Mouse (Mus musculus): ENCODE measurements around the gene Gm10322.

The Gm10322 gene

DNA sequence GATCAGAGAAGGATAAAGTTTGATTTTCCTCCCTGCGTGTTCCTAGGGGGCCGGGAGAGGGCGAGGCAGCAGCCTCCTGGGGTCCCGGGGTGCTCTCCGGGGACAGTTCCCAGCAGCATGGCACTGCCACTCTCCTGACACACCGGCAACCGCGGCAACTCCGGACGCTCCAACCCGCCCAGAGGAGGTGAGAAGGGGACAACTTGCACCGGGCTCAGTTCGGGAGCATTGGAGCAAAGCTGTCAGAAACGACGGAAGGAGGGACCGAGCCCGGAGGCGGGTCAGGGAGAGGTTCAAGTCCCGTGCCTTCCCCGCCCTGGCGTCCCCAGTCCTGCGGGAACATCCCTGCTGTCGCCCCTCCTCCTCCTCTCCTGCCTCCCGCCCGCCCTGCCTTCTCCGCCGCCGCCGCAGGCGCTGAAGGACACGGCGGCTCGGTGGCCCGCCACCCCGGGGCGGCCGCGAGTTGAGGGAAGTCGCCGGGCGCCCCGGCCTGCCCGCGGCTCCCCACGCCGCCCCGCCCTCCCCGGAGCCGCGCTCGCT, at the start of gene Gm10322:
Gene Gm10322 (plus strand): TSS at position 83 of the 540 bp plus-strand sequence.
- DNase-seq (ENCODE audit: low read depth, low spot score) = no peak

DNA sequence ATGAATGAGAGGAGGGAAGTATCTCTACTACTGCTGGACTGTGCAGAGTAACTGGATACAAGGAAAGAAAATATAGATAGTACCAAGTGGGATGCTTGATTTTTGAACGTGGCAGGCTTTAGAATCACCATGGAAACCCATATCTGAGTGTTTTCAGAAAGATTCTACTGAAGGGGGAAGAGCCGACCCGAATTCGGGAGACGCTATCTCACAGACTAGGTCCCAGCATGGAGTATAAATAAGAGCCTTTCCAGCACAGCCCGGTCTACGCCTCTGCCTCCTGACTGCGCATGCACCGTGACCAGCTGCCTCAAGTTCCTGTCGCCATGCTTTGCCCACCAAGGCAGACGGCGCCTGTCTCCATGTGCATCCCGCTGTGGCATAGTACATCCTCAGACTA, 48.9 kb upstream of the Gm10322 start:
- no peak for DNase-seq (ENCODE audit: low read depth, low spot score)

DNA sequence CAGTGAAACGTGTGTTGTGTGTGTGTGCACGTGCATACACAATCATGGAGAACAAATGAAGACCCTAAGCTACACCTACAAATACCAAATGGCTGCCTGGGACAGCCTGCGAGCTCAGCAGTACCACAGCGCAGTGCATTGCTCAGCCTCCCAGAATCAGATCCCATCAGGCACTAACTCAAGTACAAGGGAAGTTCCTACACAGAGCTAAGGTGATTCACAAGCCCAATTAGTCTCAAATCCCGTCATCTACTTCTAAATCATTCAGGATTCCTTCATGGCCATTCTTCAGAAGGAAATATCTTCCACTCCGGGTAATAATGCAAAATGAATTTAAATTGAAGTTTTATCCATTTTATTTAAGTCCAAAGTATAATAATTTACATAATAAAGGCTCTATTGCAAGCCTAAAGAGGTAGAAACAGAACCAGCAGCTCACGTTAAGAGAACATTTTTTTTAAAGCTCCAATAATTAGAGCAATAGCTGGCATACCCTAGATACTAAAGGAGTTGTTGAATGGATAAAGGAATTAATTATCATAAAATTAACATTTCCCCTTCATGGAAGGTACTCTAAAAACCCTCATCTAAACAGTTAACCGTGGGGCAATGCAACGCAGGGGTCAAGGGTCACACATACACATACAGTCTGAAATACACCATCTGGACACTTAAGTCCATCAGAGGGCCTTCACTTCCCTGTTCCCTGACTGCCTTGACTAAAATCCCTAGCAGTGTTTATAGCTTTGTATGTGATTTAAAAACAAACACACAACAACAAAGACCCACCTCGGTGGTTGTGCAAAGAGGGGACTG, 47.0 kb upstream of the Gm10322 start:
- DNase-seq (ENCODE audit: low read depth, low spot score) = no peak

DNA sequence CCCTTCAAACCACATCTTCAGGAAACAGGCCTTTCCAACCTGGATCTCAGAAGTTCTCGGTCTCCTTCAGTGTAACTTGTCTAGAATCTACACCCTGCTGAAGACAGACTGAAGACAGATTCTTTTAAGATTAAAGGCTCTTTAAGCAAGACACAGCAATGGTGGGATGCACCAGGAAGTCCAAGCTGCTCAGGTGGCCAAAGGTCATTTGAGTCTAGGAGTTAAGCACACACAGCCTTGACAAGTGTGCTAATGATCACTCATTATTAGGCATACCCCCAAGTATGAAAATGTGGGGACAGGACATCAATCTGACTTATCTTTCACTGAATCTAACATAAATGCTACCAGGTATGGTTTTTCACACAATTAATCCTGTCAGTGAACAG, 46.4 kb upstream of the Gm10322 start:
- no peak for DNase-seq (ENCODE audit: low read depth, low spot score)

DNA sequence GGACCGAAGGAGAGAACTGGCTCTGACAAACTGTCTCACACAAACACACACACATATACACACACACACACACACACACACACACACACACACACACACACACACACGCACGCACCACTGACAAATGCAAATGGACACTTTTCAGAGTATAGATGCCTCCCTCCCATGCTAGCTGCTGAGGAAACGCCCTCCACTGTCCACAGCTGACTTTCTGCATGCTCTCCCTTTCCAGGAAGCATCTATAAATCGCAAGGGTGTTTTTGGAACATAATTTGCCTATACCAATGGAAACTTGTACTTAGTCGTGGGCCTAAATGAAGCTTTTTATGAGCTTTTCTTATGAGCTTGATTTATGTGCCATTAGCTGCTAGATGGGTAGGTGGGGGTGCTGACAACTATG, 45.5 kb upstream of the Gm10322 start:
- DNase-seq (ENCODE audit: low read depth, low spot score) = no peak

DNA sequence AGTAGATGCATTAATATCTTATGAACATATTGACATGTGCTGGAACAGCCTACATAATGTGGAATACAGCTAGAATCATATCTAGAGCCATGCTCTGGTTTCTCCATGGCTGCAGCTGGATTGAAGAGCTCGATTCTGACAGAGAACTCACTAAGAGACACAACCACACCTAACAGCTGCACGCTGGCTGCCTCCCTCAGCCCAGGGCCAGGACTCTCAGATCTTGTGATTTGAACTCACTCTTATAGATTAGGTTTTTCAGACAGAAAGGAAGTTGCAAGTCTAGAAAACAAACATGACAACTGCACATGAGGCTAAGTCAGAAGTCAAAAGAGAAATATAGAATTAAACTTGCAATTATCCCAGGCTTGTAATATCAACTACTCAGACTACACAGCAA, 45.1 kb upstream of the Gm10322 start:
- no peak for DNase-seq (ENCODE audit: low read depth, low spot score)

DNA sequence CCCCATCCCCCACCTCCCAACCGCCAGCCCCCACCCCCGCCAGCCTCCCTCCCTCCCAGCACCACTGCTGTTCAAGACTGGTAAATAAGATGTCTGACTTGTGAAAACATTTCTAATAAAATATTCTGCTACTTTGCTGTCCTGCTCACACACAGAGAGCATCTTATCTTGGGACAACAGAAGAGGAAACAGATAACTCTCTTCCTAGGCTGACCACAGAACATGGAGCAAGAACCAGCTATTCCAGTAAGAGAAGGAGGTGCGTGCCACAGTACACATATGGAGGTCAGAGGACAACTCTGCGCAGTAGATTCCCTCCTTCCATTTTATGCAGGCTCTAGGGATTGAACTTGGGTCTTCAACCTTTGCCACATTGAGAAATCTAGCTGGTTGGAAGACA, 44.6 kb upstream of the Gm10322 start:
- no peak for DNase-seq (ENCODE audit: low read depth, low spot score)

DNA sequence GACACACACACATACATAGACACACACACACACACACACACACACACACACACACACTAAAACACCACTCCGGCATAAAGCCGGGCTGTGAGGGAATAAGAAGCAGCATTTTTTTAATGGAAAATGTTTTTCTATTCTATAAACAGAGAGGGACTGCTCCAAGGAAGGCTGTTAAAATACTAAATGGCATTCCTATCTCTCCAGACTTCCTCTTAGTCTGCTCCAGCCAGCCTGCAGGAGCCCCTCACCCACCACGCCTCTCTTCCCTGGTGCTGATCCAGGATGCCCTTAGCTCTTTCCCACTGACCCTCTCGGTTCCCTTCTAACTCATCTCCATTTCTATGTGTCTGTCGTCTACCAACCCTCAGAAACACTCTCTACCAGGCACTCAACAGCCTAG, 43.9 kb upstream of the Gm10322 start:
- no peak for DNase-seq (ENCODE audit: low read depth, low spot score)

DNA sequence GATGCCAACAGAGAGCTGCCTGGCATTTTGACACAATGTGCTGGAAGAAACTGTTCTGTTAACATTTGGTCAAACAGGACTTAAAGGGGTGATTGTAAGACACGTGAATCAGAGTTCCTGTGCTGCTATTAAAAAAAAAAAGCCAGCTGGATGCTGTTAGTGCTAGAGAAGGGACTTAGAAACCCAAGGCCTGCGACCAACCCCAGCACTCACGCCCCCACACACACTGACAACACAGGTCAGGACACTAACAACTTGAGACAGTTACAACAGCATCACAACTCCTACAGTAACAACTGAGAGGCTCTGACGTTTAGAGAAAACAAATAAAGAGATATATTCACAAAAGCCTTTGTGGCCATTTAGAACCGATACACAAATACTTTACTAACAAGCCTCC, 39.6 kb upstream of the Gm10322 start:
- DNase-seq (ENCODE audit: low read depth, low spot score) = no peak

DNA sequence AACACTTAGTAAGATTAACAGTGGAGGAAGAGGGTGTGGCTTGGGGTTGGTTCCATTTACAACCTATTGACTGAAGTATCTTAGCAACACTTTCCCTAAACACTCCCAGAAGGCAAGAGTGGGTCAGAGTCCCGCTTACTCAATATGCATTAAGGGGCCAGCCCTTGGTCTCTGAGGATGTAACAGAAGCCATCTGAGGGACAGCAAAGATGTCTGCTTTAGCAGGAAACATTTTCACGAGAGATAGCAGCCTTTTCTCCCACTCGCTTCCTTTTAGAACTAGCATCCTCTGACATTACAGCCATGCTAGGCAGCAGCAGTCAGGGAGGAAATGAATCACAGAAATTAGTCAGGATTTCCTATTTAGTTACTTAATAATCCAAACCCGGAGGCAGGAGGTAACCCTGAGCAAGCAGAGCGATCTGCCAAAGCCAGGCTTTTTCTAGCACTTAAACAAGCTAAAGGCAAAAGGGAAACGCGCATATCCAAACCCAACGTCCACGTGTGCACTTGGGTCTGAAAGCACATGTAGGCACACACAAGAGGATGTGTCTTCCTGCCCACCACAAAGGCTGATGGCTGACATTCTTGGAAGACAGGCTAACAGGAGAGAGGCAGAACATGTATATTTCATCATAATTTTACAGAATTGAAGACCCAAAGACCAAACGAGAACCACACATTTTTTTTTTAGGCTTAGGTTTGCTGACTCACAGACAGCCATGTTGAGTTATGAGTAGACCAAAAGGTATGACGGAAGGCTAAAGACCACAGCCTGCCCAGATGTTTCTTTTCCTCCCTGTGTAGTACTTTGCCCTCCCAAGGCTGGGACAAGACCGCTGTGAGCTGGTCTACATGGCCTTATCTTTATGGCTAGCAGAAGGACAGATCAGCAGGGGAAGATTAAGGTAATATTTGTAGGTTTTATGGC, 37.7 kb upstream of the Gm10322 start:
- DNase-seq (ENCODE audit: low read depth, low spot score) = no peak

DNA sequence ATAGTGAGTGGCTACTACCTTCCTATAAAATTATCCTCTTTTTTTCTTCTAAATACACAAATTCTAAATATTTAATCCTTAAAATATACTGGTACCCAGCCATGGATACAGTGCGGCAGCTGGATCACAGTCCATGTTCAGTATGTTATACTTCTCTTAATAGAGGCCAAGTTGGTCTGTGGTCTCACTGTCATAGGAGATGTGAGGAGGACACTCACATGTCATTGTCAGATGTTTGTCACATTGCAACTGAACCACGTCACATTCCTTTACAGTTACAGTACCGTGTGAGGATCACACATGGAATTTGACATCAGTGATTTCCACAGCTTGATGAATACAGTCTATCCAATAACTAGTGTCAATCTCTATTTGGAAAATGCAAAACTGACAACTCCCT, 36.2 kb upstream of the Gm10322 start:
- DNase-seq (ENCODE audit: low read depth, low spot score) = no peak

DNA sequence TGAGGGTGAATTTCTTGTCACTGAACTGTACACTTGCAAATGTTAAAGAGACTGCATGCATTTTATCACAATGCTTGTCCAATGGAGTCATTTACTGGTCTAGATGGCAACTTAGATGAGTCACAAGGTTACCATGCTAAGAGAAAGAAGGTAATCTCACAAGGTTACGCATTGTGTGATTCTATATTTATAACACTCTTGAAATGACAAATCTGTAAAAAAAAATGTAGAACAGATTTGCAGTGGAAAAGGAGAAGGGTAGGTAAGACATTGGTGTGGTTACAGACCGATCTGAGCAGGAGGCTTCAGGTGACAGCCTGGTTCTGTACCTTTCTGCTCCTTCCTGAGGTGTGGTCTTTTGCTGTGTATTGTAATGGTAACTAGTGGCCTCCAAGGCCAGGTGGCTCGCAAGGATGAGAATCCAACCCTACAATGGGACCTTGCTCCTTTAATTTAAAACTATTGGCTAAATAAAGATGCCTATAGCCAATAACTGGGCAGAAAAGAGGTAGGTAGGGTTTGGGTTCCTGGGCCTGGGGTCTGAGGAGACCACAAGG, 35.2 kb upstream of the Gm10322 start:
- no peak for DNase-seq (ENCODE audit: low read depth, low spot score)

DNA sequence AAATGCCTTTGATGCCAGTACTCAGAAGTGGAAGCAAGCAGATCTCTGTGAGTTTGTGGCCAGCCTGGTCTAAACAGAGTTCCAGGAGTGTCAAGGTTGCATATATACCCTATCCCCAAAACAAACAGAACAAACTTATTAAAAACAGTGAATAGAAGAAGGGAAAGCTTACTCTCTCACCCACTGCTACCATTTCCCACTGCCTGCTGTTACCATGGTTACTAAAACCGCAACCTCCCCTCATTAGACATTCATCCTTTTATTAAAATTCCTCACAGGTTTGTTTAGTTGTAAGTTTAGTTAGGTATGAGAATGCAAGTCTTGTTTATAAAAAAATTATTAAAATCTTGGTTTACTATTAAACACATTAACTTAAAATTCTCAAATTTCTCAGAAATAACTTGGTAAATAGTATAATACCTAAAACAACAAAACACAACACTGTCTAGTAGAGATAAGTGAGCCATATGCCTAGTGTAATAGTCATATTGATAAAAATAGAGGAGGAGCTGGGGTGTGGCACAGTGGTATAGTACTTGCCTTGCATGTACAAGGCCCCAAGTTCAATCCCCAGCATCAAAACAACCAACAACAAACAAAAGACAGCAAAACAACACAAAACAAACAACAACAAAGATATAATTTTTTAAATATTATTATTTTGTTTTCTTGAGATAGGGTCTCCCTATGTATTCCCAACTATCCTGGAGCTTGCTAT, 33.9 kb upstream of the Gm10322 start:
- no peak for DNase-seq (ENCODE audit: low read depth, low spot score)

DNA sequence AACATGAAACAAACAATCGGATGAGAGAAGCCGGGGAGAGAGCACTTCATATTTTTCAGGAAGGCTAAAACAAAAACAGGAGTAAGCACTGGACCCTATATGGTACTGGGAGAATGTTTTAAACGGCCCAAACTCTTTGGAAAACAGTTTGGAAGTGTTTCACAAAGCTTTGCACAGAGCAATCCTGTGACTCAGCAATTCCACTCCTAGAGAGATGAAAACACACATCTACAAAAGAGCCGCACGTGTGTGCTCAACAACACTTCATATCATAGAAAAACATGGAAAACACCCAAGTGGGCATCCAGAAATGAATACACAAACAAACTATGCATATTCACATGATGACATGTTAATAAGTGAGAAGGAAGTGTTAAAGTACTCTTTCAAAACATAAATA, 30.2 kb upstream of the Gm10322 start:
- no peak for DNase-seq (ENCODE audit: low read depth, low spot score)

DNA sequence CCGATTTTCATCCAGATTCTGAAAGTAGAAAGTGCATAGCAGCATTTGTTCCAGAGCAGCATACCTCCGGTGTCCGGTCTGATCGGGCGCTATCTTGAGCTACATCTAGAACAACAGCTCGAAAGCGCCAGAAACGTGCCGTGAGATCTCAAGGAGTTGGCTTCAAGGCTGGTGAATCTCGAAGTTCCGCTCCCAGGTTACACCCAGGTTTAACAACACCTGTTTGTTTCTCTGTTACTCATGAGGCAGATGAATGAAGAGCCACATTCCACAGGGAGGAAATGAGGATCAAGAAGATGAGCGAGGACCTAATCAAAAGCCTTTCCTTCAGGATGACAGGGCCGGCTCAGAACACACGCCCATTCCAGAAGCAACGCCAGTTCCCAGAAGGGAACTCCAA, 29.0 kb upstream of the Gm10322 start:
- DNase-seq (ENCODE audit: low read depth, low spot score) = no peak

DNA sequence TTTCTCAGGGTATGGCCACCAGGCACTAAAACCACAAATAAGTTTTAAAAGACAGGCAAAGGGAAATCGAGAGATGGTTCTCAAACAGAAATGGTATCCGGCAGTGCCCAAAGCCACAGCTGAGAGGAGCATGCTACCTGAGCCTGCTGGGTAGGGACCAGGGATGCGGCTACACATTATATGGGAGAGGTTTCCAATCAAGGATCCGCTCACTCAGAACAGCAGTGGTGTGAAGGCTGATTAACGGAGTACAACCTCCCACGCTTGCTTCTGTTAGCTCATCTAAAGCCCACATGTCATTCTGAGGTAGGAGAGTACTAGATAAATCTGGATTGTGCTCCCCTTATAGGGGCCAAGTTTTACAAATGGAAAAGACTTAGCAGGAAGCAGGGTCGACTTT, 27.7 kb upstream of the Gm10322 start:
- no peak for DNase-seq (ENCODE audit: low read depth, low spot score)

DNA sequence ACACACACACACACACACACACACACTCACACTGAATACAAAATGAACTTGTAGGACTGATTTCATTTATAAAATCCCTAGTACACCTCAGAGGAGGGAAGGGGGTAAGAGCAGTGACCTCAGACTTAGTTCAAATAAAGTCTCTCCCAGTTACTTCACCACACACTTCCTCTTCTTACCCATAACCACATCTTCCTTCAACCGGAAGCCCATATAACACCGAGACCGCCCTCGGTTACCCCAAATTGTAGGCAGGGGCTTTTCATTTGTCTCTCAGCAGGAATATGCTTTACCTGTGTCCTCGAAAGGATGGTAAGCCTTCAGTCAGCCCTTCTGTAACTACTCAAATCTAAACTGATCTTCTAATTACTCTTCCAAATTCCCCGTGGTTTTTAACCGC, 26.4 kb upstream of the Gm10322 start:
- no peak for DNase-seq (ENCODE audit: low read depth, low spot score)

DNA sequence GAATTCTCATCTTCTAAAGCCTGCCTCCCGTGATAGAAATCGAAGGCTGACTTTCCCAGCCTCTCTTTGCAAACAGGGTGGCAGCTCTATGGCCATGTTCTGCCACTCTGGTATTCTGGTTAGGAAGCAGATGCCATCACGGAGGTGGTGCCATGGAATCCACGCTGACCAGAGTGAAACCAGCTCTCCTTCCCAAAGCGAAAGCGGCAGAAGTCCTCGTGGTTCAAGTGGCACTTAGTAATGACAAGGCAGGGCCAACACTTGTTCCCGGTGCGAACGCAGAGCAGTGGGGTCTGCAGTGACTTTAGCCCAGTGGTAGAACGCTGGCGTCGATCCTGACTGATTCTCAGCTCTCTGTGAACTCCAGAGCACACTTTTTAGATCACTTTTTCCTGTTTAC, 26.0 kb upstream of the Gm10322 start:
- no peak for DNase-seq (ENCODE audit: low read depth, low spot score)

DNA sequence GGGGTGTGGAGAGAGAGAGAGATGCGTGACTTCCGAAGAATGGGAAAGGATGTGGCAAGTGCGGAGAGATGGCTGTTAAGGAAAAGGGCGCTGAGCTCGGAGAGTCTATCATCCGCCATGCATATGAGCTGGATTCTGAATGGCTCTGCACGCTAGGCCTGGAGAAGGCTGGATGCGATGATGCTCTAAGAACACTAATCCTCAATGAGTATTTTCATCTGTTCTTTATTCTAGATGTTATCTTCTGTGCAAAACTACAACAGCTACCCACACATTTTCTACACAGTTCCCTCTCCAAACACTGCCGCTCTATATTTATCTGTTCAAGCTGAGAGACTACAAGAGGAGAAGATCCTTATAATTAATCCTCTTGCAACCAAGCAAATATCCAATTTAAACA, 25.3 kb upstream of the Gm10322 start:
- no peak for DNase-seq (ENCODE audit: low read depth, low spot score)

DNA sequence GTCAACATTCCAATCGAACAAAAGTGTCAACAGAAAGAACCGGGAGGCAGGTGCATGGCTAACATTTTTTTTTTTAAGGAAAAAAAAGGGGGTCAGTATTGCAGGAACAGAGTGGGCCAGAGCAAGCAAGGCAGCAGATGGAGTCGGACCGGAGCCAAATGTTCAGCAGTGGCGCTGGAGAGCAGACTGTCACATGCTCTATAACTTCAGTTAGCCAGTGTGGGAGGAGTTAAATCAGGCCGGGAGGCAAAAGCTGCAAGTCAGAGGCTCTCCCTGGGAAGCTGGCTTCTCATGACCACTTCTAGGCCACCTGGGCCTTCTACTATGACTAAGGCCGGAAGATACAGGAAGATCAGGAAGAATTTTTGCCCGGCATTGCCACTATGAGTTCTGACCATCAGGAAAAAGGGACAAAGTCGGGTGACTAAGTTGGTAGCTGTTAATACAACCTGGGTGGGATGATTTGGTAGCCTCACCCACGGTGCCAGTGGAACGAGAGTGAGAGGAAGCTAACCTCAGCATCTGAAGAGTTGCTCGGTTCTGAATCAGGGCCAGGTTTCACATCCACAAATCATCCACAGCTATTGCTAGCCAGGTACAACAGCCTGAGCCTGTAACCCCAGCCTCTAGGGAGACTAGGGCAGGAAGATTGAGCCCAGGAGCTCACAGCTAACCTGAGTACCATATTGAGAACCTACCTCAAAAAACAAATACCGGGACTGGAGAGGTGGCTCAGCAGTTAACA, 21.9 kb upstream of the Gm10322 start:
- DNase-seq (ENCODE audit: low read depth, low spot score) = no peak

DNA sequence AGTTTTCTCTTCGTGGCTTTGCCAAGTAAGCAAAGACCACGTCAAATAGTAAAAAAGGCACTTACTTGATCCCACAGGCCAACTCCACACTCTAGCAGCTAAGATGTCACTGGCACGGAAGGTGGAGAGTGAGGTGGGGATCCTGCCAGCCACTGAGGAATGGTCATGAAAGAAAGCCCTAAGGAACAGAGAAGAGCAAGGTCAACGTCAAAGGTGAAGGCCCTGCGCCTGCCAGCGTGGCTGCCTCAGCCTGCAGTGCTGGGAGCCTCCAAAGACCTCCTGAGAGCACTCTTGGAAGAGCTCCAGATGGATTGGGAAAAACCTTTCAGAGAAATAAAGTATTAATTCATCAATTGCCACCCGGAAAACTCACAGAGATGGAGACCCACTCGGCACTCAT, 15.3 kb upstream of the Gm10322 start:
- no peak for DNase-seq (ENCODE audit: low read depth, low spot score)
